Mouse (Mus musculus) liver, embryonic 14.5 days (tissue): ENCODE measurements around the gene Tas2r143. TPM values are rescaled to one million over a fixed set of nuclear protein-coding genes. Genes with fewer than 3 reads are reported as not detected.
A peak's percentile ranks its signal among the peaks of the same experiment; 100 is the strongest.

Experiments
- ATAC-seq: fragments of 200-750 bp; cut with Nextera tagmentation; 2 replicates; pipeline ENCODE4 v1.8.0; 2017; ENCODE audit warnings: moderate number of reproducible peaks, mild to moderate bottlenecking, moderate library complexity; ENCODE audit not compliant: insufficient read depth
- DNase-seq, 3 experiments: peaks; one replicate each; pipeline ENCODE4 v3.0.0-alpha.2; 2012 to 2013; ENCODE audit warnings: low read depth in 3 of 3, low spot score in 3 of 3
- H3K27ac ChIP-seq: fragments of 300-500 bp; sonication (generic); 2 replicates; pipeline ENCODE4 v1.5.1; 2014; ENCODE audit warnings: moderate library complexity, mild to moderate bottlenecking, control low read depth, inconsistent platforms
- H3K27me3 ChIP-seq: fragments of 300-500 bp; sonication (generic); 2 replicates; pipeline ENCODE4 v1.6.1; 2014; ENCODE audit warnings: mild to moderate bottlenecking, low read length, moderate library complexity; ENCODE audit not compliant: control insufficient read depth, insufficient read depth
- H3K36me3 ChIP-seq: fragments of 300-500 bp; sonication (generic); replicated peaks from 2 replicates; pipeline ENCODE4 v1.6.1; 2014; ENCODE audit warnings: low read depth; ENCODE audit not compliant: control insufficient read depth, insufficient read depth
- H3K4me1 ChIP-seq, 2 experiments: fragments of 200-500 bp in 1 of 2; fragments of 300-500 bp in 1 of 2; sonication (generic) in 1 of 2; replicated peaks; 2 replicates each; pipeline ENCODE4 v1.6.1; 2012 to 2014; ENCODE audit warnings: antibody characterized with exemption in 1 of 2, inconsistent platforms in 1 of 2, low read length in 1 of 2; ENCODE audit not compliant: control insufficient read depth in 2 of 2, insufficient read depth in 2 of 2
- H3K4me2 ChIP-seq: fragments of 300-500 bp; sonication (generic); 2 replicates; pipeline ENCODE4 v1.6.1; 2014; ENCODE audit warnings: low read depth, mild to moderate bottlenecking, control low read depth, moderate library complexity
- H3K4me3 ChIP-seq, 2 experiments: fragments of 200-500 bp in 1 of 2; fragments of 300-500 bp in 1 of 2; sonication (generic) in 1 of 2; 2 replicates each; pipeline ENCODE4 v1.5.1; 2012 to 2014; ENCODE audit warnings: low read depth in 2 of 2, low read length in 2 of 2, mild to moderate bottlenecking in 2 of 2, control low read depth in 1 of 2, inconsistent platforms in 1 of 2, moderate library complexity in 1 of 2; ENCODE audit not compliant: insufficient read depth in 1 of 2
- H3K9ac ChIP-seq: fragments of 300-500 bp; sonication (generic); replicated peaks from 2 replicates; pipeline ENCODE4 v1.6.1; 2014; ENCODE audit warnings: mild to moderate bottlenecking, control low read depth, moderate library complexity
- H3K9me3 ChIP-seq: fragments of 300-500 bp; sonication (generic); 2 replicates; pipeline ENCODE4 v1.6.1; 2016; ENCODE audit warnings: low read length, mixed read lengths; ENCODE audit not compliant: control insufficient read depth
- CTCF ChIP-seq: IDR thresholded peaks from 2 replicates; pipeline ENCODE4 v1.5.1; 2016; ENCODE audit warnings: antibody characterized with exemption, low read depth, control low read depth
- EP300 ChIP-seq: IDR thresholded peaks from 2 replicates; pipeline ENCODE4 v1.6.1; 2016; ENCODE audit warnings: antibody characterized with exemption, low read depth
- WGBS: fragments of 180-500 bp; shearing (Covaris S2); extraction: QIAGEN DNeasy Blood & Tissue Kit; methylation state at CpG from one replicate; pipeline ENCODE4 v1.1.7; 2014; ENCODE audit not compliant: insufficient replicate concordance; 5-methylcytosine and 5-hydroxymethylcytosine counted together
- polyA plus RNA-seq, 2 experiments: library from polyadenylated mRNA; depleted of rRNA in 1 of 2; stranded (reverse) in 1 of 2; unstranded in 1 of 2; fragments of >200 nt; fragmentation: Nextera tagmentation in 1 of 2; extraction: Ambion mirVana in 1 of 2; gene quantifications; 2 replicates each; pipeline versions ENCODE4 v1.2.1 to v1.2.3; 2012 to 2014

The Tas2r143 gene
- polyA plus RNA-seq, 2 experiments: not detected

- Histone ChIP-seq H3K4me2 (no peak overlapping the region; the same call in 1 of the 2 replicates), H3K27ac (no peak overlapping the region), H3K36me3 (no peaks in the 10 kb centered on the region), H3K27me3 (no peaks in the 10 kb centered on the region), H3K9me3 (no peaks in the 10 kb centered on the region), H3K4me3 (peak overlapping the region in 1 of 2 experiments; percentile 9; a peak in 1 of 4 replicates), H3K9ac (no peak overlapping the region), H3K4me1 (peaks cover 9 to 40% of the 10 kb centered on the region in 2 experiments)
- DNase-seq: no peak
- ATAC-seq: no peak
- TF ChIP-seq EP300 (no peak), CTCF (no peak)
- WGBS: 13% methylated on average over 11 of the region's 11 CpGs
Observed at GRCm38 (mm10) chr6:42354076-42355019, 45.7 kb upstream of the Tas2r143 start.

- 74% methylated on average over 6 of the region's 6 CpGs for WGBS
Observed at GRCm38 (mm10) chr6:42355366-42355765, 44.7 kb upstream of the Tas2r143 start.

GRCm38 (mm10) chr6:42355794-42356600 is 44.0 kb upstream of the Tas2r143 start:
- Histone ChIP-seq H3K9me3 (no peaks in the 10 kb centered on the region), H3K27me3 (no peaks in the 10 kb centered on the region), H3K4me3 (no peak overlapping the region), H3K4me2 (no peak overlapping the region), H3K4me1 (peaks cover 9 to 40% of the 10 kb centered on the region in 2 experiments), H3K27ac (no peak overlapping the region), H3K9ac (no peak overlapping the region), H3K36me3 (no peaks in the 10 kb centered on the region)
- TF ChIP-seq EP300 (no peak), CTCF (no peak)
- 77% methylated on average over 13 of the region's 13 CpGs for WGBS
- DNase-seq (no peak), ATAC-seq (no peak)

More at GRCm38 (mm10) chr6:42355366-42355765, 44.7 kb upstream of the Tas2r143 start:
- Histone ChIP-seq H3K27me3 (no peaks in the 10 kb centered on the region), H3K4me2 (no peak overlapping the region), H3K4me1 (peaks cover 9 to 40% of the 10 kb centered on the region in 2 experiments), H3K36me3 (no peaks in the 10 kb centered on the region), H3K4me3 (no peak overlapping the region), H3K27ac (no peak overlapping the region), H3K9ac (no peak overlapping the region), H3K9me3 (no peaks in the 10 kb centered on the region)
- DNase-seq (no peak), ATAC-seq (no peak)
- TF ChIP-seq EP300 (no peak), CTCF (no peak)

- WGBS: 74% methylated on average over 5 of the region's 5 CpGs
- Histone ChIP-seq H3K36me3 (no peaks in the 10 kb centered on the region), H3K4me3 (no peak overlapping the region), H3K9me3 (no peaks in the 10 kb centered on the region), H3K4me1 (peaks cover 4 to 31% of the 10 kb centered on the region in 2 experiments), H3K27ac (no peak overlapping the region), H3K4me2 (no peak overlapping the region), H3K27me3 (no peaks in the 10 kb centered on the region), H3K9ac (no peak overlapping the region)
- DNase-seq (no peak), ATAC-seq (no peak)
- TF ChIP-seq EP300 (no peak), CTCF (no peak)
Observed at GRCm38 (mm10) chr6:42356913-42357312, 43.1 kb upstream of the Tas2r143 start.

- H3K4me2 ChIP-seq: no peak overlapping the region
- no peak overlapping the region for H3K4me3 ChIP-seq
- no peak overlapping the region for H3K9ac ChIP-seq
- WGBS: 75% methylated on average over 6 of the region's 6 CpGs
- no peak for TF ChIP-seq CTCF
- TF ChIP-seq EP300: no peak
- H3K36me3 ChIP-seq: no peaks in the 10 kb centered on the region
- no peak overlapping the region for H3K27ac ChIP-seq
- no peaks in the 10 kb centered on the region for H3K27me3 ChIP-seq
- ATAC-seq: no peak
- peaks cover 0 to 26% of the 10 kb centered on the region in 2 experiments; a peak in 2 of 4 replicates for H3K4me1 ChIP-seq
- DNase-seq: no peak
- no peaks in the 10 kb centered on the region for H3K9me3 ChIP-seq
Observed at GRCm38 (mm10) chr6:42357901-42358300, 42.1 kb upstream of the Tas2r143 start.
